Mouse (Mus musculus) C2C12 (cell line): ENCODE data around the gene Eno2.

Experiments
- CEBPB ChIP-seq: IDR thresholded peaks from one replicate; pipeline ENCODE4 v1.6.1; 2011; ENCODE audit warnings: low read depth, mild to moderate bottlenecking, control low read depth, moderate library complexity
- CTCF ChIP-seq: IDR thresholded peaks from one replicate; pipeline ENCODE4 v1.5.1; 2011; ENCODE audit not compliant: control insufficient read depth, insufficient read depth, insufficient read length
- FOSL1 ChIP-seq: IDR thresholded peaks from one replicate; pipeline ENCODE4 v1.8.0; 2011; ENCODE audit warnings: mild to moderate bottlenecking, low read length; ENCODE audit not compliant: poor library complexity, insufficient read depth, severe bottlenecking
- MAX ChIP-seq: IDR thresholded peaks from one replicate; pipeline ENCODE4 v1.6.1; 2011; ENCODE audit warnings: mild to moderate bottlenecking, control low read depth
- MYOG ChIP-seq: IDR thresholded peaks from one replicate; pipeline ENCODE4 v1.6.1; 2011; ENCODE audit not compliant: control insufficient read depth, insufficient read length; ENCODE audit errors: extremely low read depth
- USF1 ChIP-seq: IDR thresholded peaks from one replicate; pipeline ENCODE4 v1.6.1; 2011; ENCODE audit warnings: low read depth, mild to moderate bottlenecking, control low read depth, moderate library complexity

GRCm38 (mm10) chr6:124737040-124737439 is 32.4 kb downstream of the Eno2 start:
- no peak for TF ChIP-seq CTCF
- no peak for TF ChIP-seq CEBPB
- no peak for TF ChIP-seq USF1
- no peak for TF ChIP-seq MYOG
- TF ChIP-seq MAX: no peak
- TF ChIP-seq FOSL1: no peak
